Mouse (Mus musculus) heart, postnatal 25 days (tissue): Measurements from ENCODE around the gene Ccdc51. TPM values are rescaled to one million over a fixed set of nuclear protein-coding genes. Genes with fewer than 3 reads are reported as not detected.

Experiments used
- DNase-seq: peaks from one replicate; pipeline ENCODE4 v3.0.0; 2022; ENCODE audit warnings: low spot score
- intact Hi-C: fragments of 180-260 bp; cut with DNase I; formaldehyde crosslinking; loops from one replicate; pipeline ENCODE4 v1.15.1; 2025
- total RNA-seq, 2 experiments: library from RNA; stranded (reverse); gene quantifications; 2 replicates each; pipeline ENCODE4 v1.2.3; 2021

Gene Ccdc51
- total RNA-seq, 2 experiments from 2014 or later, result 11.5 to 12.2 TPM

- intact Hi-C loops, result no loop called here
- DNase-seq, result no peak
Measured at GRCm38 (mm10) chr9:109094553-109095136, 12.4 kb downstream of the Ccdc51 start.

GRCm38 (mm10) chr9:109095137-109095982 is 13.1 kb downstream of the Ccdc51 start, which contains the start of gene Plxnb1:
Plxnb1 (plus strand) TSS chr9:109095389.
- intact Hi-C loops, result no loop called here
- DNase-seq, result peak; percentile 40

- no peak for DNase-seq
- intact Hi-C loops, result no loop called here
Measured at GRCm38 (mm10) chr9:109096251-109096661, 14.0 kb downstream of the Ccdc51 start.

- intact Hi-C loops, result no loop called here
- no peak for DNase-seq
Measured at GRCm38 (mm10) chr9:109096856-109097255, 14.6 kb downstream of the Ccdc51 start.

- intact Hi-C loops, result no loop called here
- DNase-seq, result no peak
Measured at GRCm38 (mm10) chr9:109097291-109097690, 15.0 kb downstream of the Ccdc51 start.

- peak; percentile 28 for DNase-seq
- intact Hi-C loops, result no loop called here
Measured at GRCm38 (mm10) chr9:109097831-109098230, 15.5 kb downstream of the Ccdc51 start.

- no peak for DNase-seq
- intact Hi-C loops, result no loop called here
Measured at GRCm38 (mm10) chr9:109098366-109098765, 16.1 kb downstream of the Ccdc51 start.

- no peak for DNase-seq
- intact Hi-C loops, result no loop called here
Measured at GRCm38 (mm10) chr9:109098969-109099368, 16.7 kb downstream of the Ccdc51 start.

GRCm38 (mm10) chr9:109100307-109100928 is 18.1 kb downstream of the Ccdc51 start:
- intact Hi-C loops, result no loop called here
- no peak for DNase-seq

- no peak for DNase-seq
- intact Hi-C loops, result no loop called here
Measured at GRCm38 (mm10) chr9:109101933-109102445, 19.7 kb downstream of the Ccdc51 start.

GRCm38 (mm10) chr9:109102541-109102940 is 20.2 kb downstream of the Ccdc51 start:
- intact Hi-C loops, result no loop called here
- no peak for DNase-seq

GRCm38 (mm10) chr9:109103250-109103649 is 21.0 kb downstream of the Ccdc51 start:
- DNase-seq, result no peak
- intact Hi-C loops, result no loop called here

- DNase-seq, result no peak
- intact Hi-C loops, result no loop called here
Measured at GRCm38 (mm10) chr9:109104083-109104482, 21.8 kb downstream of the Ccdc51 start.

- no peak for DNase-seq
- intact Hi-C loops, result no loop called here
Measured at GRCm38 (mm10) chr9:109105011-109105410, 22.7 kb downstream of the Ccdc51 start.

- DNase-seq, result no peak
- intact Hi-C loops, result no loop called here
Measured at GRCm38 (mm10) chr9:109105648-109106047, 23.4 kb downstream of the Ccdc51 start.

- intact Hi-C loops, result no loop called here
- DNase-seq, result no peak
Measured at GRCm38 (mm10) chr9:109107341-109107740, 25.0 kb downstream of the Ccdc51 start.

- intact Hi-C loops, result no loop called here
- DNase-seq, result no peak
Measured at GRCm38 (mm10) chr9:109110240-109110639, 27.9 kb downstream of the Ccdc51 start.

- DNase-seq, result no peak
- intact Hi-C loops, result no loop called here
Measured at GRCm38 (mm10) chr9:109111101-109111500, 28.8 kb downstream of the Ccdc51 start.

- DNase-seq, result no peak
- intact Hi-C loops, result no loop called here
Measured at GRCm38 (mm10) chr9:109111591-109111990, 29.3 kb downstream of the Ccdc51 start.

GRCm38 (mm10) chr9:109113331-109113730 is 31.0 kb downstream of the Ccdc51 start:
- DNase-seq, result no peak
- intact Hi-C loops, result no loop called here

GRCm38 (mm10) chr9:109114276-109114675 is 32.0 kb downstream of the Ccdc51 start:
- no peak for DNase-seq
- intact Hi-C loops, result no loop called here
